Comparison of ENCODE assay signal across 23 mouse cellular contexts in the genomic region with DNA sequence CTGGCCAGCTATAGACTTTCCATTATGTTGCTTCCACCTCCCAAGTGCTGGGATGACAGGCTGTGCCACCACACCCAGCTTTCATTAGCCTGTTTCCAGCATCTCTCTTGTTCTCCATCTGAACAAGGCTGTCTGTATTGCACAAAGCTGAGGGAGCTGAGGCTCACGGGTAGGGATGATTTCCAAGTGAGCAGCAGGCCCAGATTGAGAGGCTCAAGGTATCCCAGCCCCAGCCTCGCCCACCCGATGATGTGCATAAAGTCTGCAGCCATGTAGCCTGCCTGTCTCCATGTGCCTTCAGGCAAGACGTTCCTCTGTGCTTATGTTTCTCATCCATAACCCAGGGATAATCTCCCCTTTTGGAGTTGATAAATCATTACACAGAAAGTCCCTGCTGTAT. TPM values are rescaled to one million over a fixed set of nuclear protein-coding genes. Genes with fewer than 3 reads are reported as not detected.
"Had no signal": no experiment of that assay in that cellular context is flagged by ENCODE, and none has a peak within 500 bp of the region (broad histone marks: within the 10 kb centered on the region; RNA-seq: fewer than 3 reads in every experiment).

No protein-coding gene starts in this region.

- DNase-seq: gastrocnemius, postnatal 14 days; gastrocnemius, postnatal 36 days; heart, adult 11 months; heart, adult 2 months; heart, postnatal 14 days; heart, postnatal 36 days; kidney, adult 11 months; kidney, adult 2 months; kidney, adult 9 months; kidney, postnatal 14 days; kidney, postnatal 36 days; left cerebral cortex, postnatal 4 days had no signal

RNA-seq across cellular contexts. Expression of a gene that starts 57.5 kb away (rescaled TPM):
- total RNA-seq: gastrocnemius, adult 18-20 months; gastrocnemius, adult 8-10 months; gastrocnemius, postnatal 36 days; heart, adult 2 months; heart, postnatal 14 days; heart, postnatal 36 days; hematopoietic stem cell, adult 5-6 weeks; hindbrain, postnatal 0 days; layer of hippocampus, adult 18-20 months; layer of hippocampus, postnatal 36 days; left cerebral cortex, adult 18-20 months; left cerebral cortex, adult 8-10 months; left cerebral cortex, postnatal 10 days; left cerebral cortex, postnatal 25 days; left cerebral cortex, postnatal 4 days; liver, adult 2 months had no signal
